Mouse (Mus musculus): ENCODE results near the gene Hsd17b14. TPM values are rescaled to one million over a fixed set of nuclear protein-coding genes. Genes with fewer than 3 reads are reported as not detected.

The Hsd17b14 gene
- polyA plus RNA-seq, 1 experiment = not detected

- Histone ChIP-seq H3K4me1 (ENCODE audit: control insufficient read depth, insufficient read depth, low read length) (peaks cover 3% of the 10 kb centered on the region; the same call in 1 of the 2 replicates), H3K27ac (ENCODE audit: insufficient read depth, low read length) (no peak overlapping the region), H3K4me3 (ENCODE audit: insufficient read depth, low read length) (no peak overlapping the region)
- TF ChIP-seq CTCF (IDR thresholded peaks at IDR 0.05; ENCODE audit: borderline replicate concordance, insufficient read depth, low read length) (no peak), POLR2A (IDR thresholded peaks at IDR 0.05; ENCODE audit: low read depth, low read length) (no peak)
These were observed 35.2 kb upstream of the Hsd17b14 start for GRCm38 (mm10) chr7:45519345-45520120.

- peaks cover 3% of the 10 kb centered on the region; the same call in 1 of the 2 replicates for H3K4me1 ChIP-seq (ENCODE audit: control insufficient read depth, insufficient read depth, low read length)
- no peak for TF ChIP-seq POLR2A (IDR thresholded peaks at IDR 0.05; ENCODE audit: low read depth, low read length)
- no peak for TF ChIP-seq CTCF (IDR thresholded peaks at IDR 0.05; ENCODE audit: borderline replicate concordance, insufficient read depth, low read length)
- H3K27ac ChIP-seq (ENCODE audit: insufficient read depth, low read length) = no peak overlapping the region
- no peak overlapping the region for H3K4me3 ChIP-seq (ENCODE audit: insufficient read depth, low read length)
These were observed 34.1 kb upstream of the Hsd17b14 start for GRCm38 (mm10) chr7:45520605-45521004.

GRCm38 (mm10) chr7:45521728-45522184 lies 32.9 kb upstream of the Hsd17b14 start:
- H3K27ac ChIP-seq (ENCODE audit: insufficient read depth, low read length) = peak overlapping the region; percentile 87
- no peak for TF ChIP-seq CTCF (IDR thresholded peaks at IDR 0.05; ENCODE audit: borderline replicate concordance, insufficient read depth, low read length)
- peak; percentile 63 for TF ChIP-seq POLR2A (IDR thresholded peaks at IDR 0.05; ENCODE audit: low read depth, low read length)
- peak overlapping the region; percentile 50 for H3K4me3 ChIP-seq (ENCODE audit: insufficient read depth, low read length)
- peaks cover 3% of the 10 kb centered on the region; the same call in 1 of the 2 replicates for H3K4me1 ChIP-seq (ENCODE audit: control insufficient read depth, insufficient read depth, low read length)

GRCm38 (mm10) chr7:45522194-45522752 lies 32.4 kb upstream of the Hsd17b14 start:
- 0 out of 2 replicates have a peak overlapping the region, but pooled peaks have one; percentile 6 for H3K4me3 ChIP-seq (ENCODE audit: insufficient read depth, low read length)
- no peak for TF ChIP-seq CTCF (IDR thresholded peaks at IDR 0.05; ENCODE audit: borderline replicate concordance, insufficient read depth, low read length)
- TF ChIP-seq POLR2A (IDR thresholded peaks at IDR 0.05; ENCODE audit: low read depth, low read length) = no peak
- H3K4me1 ChIP-seq (ENCODE audit: control insufficient read depth, insufficient read depth, low read length) = peaks cover 3% of the 10 kb centered on the region; the same call in 1 of the 2 replicates
- H3K27ac ChIP-seq (ENCODE audit: insufficient read depth, low read length) = 0 out of 2 replicates have a peak overlapping the region, but pooled peaks have one; percentile 12

GRCm38 (mm10) chr7:45522957-45523676 lies 31.6 kb upstream of the Hsd17b14 start:
- Histone ChIP-seq H3K4me3 (ENCODE audit: insufficient read depth, low read length) (peak overlapping the region; percentile 29), H3K27ac (ENCODE audit: insufficient read depth, low read length) (peak overlapping the region; percentile 77), H3K4me1 (ENCODE audit: control insufficient read depth, insufficient read depth, low read length) (peaks cover 3% of the 10 kb centered on the region; the same call in 1 of the 2 replicates)
- TF ChIP-seq POLR2A (IDR thresholded peaks at IDR 0.05; ENCODE audit: low read depth, low read length) = 0 out of 2 replicates have a peak, but pooled peaks have one; percentile 12
- no peak for TF ChIP-seq CTCF (IDR thresholded peaks at IDR 0.05; ENCODE audit: borderline replicate concordance, insufficient read depth, low read length)

GRCm38 (mm10) chr7:45523678-45524170 lies 31.0 kb upstream of the Hsd17b14 start:
- Histone ChIP-seq H3K4me1 (ENCODE audit: control insufficient read depth, insufficient read depth, low read length) (peaks cover 3% of the 10 kb centered on the region; the same call in 1 of the 2 replicates), H3K4me3 (ENCODE audit: insufficient read depth, low read length) (peak overlapping the region; percentile 29), H3K27ac (ENCODE audit: insufficient read depth, low read length) (peak overlapping the region; percentile 41)
- TF ChIP-seq POLR2A (IDR thresholded peaks at IDR 0.05; ENCODE audit: low read depth, low read length) = no peak
- no peak for TF ChIP-seq CTCF (IDR thresholded peaks at IDR 0.05; ENCODE audit: borderline replicate concordance, insufficient read depth, low read length)

- Histone ChIP-seq H3K4me1 (ENCODE audit: control insufficient read depth, insufficient read depth, low read length) (peaks cover 3% of the 10 kb centered on the region; the same call in 1 of the 2 replicates), H3K27ac (ENCODE audit: insufficient read depth, low read length) (peak overlapping the region; percentile 94), H3K4me3 (ENCODE audit: insufficient read depth, low read length) (peak overlapping the region; percentile 94)
- TF ChIP-seq CTCF (IDR thresholded peaks at IDR 0.05; ENCODE audit: borderline replicate concordance, insufficient read depth, low read length) = no peak
- TF ChIP-seq POLR2A (IDR thresholded peaks at IDR 0.05; ENCODE audit: low read depth, low read length) = no peak; the same call in 1 of the 2 replicates
These were observed 29.7 kb upstream of the Hsd17b14 start for GRCm38 (mm10) chr7:45524841-45525621.

- H3K4me1 ChIP-seq (ENCODE audit: control insufficient read depth, insufficient read depth, low read length) = peaks cover 3% of the 10 kb centered on the region; the same call in 1 of the 2 replicates
- peak within 1 kb of the TSS; percentile 94 for H3K27ac ChIP-seq (ENCODE audit: insufficient read depth, low read length)
- peak; percentile 99 for TF ChIP-seq POLR2A (IDR thresholded peaks at IDR 0.05; ENCODE audit: low read depth, low read length)
- TF ChIP-seq CTCF (IDR thresholded peaks at IDR 0.05; ENCODE audit: borderline replicate concordance, insufficient read depth, low read length) = no peak
- peak within 1 kb of the TSS; percentile 94 for H3K4me3 ChIP-seq (ENCODE audit: insufficient read depth, low read length)
These were observed 28.8 kb upstream of the Hsd17b14 start, which contains the start of the genes Ppp1r15a and Plekha4 for GRCm38 (mm10) chr7:45525809-45526473. TSS of gene Ppp1r15a (minus strand) at chr7:45526268. TSS of gene Plekha4 (plus strand) at chr7:45526330.
